Mouse (Mus musculus): ENCODE measurements at regions not wholly inside any gene's neighbourhood (a gene's known extent, or its start where the extent isn't known, plus 50 kb on each side); places are given as distances from the start of the nearest gene placed in this dataset.

- ATAC-seq (ENCODE audit: insufficient read depth, low FRiP score, low read depth), result no peak
- WGBS, result 81% methylated on average over 7 of the region's 7 CpGs
- no peaks in the 10 kb centered on the region for H3K27me3 ChIP-seq (replicated peaks)
- H3K4me1 ChIP-seq, result peaks cover 9% of the 10 kb centered on the region
- no peaks in the 10 kb centered on the region for H3K9me3 ChIP-seq
- H3K4me3 ChIP-seq (replicated peaks), result no peak overlapping the region
- no peak overlapping the region for H3K9ac ChIP-seq
- no peak overlapping the region for H3K27ac ChIP-seq
- no peak overlapping the region for H3K4me2 ChIP-seq
- H3K36me3 ChIP-seq, result no peaks in the 10 kb centered on the region
Observed at GRCm38 (mm10) chr13:51301476-51301875, 107.0 kb upstream of the S1pr3 start.

DNA sequence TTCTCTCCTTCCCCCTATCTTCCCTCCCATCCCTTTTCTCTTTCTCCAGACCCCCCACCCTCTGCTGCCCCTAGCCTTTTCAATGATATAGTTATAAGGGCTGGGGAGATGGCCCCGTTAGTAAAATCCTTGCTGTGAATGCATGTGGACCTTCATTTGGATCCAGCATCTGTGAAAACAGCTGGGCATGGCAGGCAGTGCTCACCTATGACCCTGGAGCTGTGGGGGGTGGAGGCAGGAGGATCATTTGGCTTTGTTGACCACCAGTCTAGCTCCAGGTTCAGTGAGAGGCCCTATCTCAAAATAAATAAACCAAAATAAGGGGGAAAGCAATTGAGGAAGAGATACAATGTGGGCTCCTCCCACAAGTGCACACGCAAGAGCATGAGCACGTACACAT lies 105.3 kb upstream of the S1pr3 start:
- no peak for ATAC-seq (ENCODE audit: insufficient read depth, low FRiP score, low read depth)
- Histone ChIP-seq H3K27me3 (replicated peaks) (no peaks in the 10 kb centered on the region), H3K4me1 (peaks cover 3% of the 10 kb centered on the region; the same call in 1 of the 2 replicates), H3K36me3 (no peaks in the 10 kb centered on the region), H3K27ac (no peak overlapping the region), H3K4me3 (replicated peaks) (no peak overlapping the region), H3K4me2 (no peak overlapping the region), H3K9me3 (no peaks in the 10 kb centered on the region), H3K9ac (no peak overlapping the region)
- WGBS, result 71% methylated on average over 3 of the region's 3 CpGs

- H3K4me1 ChIP-seq, result peaks cover 3% of the 10 kb centered on the region; the same call in 1 of the 2 replicates
- H3K27me3 ChIP-seq (replicated peaks), result no peaks in the 10 kb centered on the region
- H3K9me3 ChIP-seq, result no peaks in the 10 kb centered on the region
- H3K36me3 ChIP-seq, result no peaks in the 10 kb centered on the region
- no peak overlapping the region for H3K4me3 ChIP-seq (replicated peaks)
- no peak; the same call in 1 of the 2 replicates for ATAC-seq (ENCODE audit: insufficient read depth, low FRiP score, low read depth)
- no peak overlapping the region for H3K4me2 ChIP-seq
- peak overlapping the region; percentile 35; the same call in 1 of the 2 replicates for H3K27ac ChIP-seq
- WGBS, result 35% methylated on average over 4 of the region's 4 CpGs
- no peak overlapping the region for H3K9ac ChIP-seq
Observed at GRCm38 (mm10) chr13:51304631-51305030, 103.8 kb upstream of the S1pr3 start.

DNA sequence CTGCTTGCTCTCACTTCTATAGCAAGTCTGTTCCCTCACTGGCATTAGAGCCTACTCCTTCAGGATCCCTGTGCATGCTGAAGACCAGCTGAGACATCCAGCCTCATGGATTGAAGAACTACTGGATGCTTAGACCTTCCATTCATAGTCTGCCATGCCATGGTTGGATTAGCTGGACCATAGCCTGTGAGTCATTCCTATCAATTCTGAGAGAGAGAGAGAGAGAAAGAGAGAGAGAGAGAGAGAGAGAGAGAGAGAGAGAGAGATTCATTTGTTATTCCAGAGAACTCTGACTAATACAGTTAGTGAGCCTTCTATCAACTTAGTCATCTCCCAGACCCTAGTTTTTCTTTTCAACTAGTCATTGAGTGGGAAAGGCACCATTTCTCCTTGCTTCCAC lies 99.0 kb upstream of the S1pr3 start:
- Histone ChIP-seq H3K4me1 (peaks cover 26% of the 10 kb centered on the region), H3K4me3 (replicated peaks) (no peak overlapping the region), H3K9me3 (no peaks in the 10 kb centered on the region), H3K9ac (no peak overlapping the region), H3K4me2 (no peak overlapping the region), H3K27ac (no peak overlapping the region), H3K27me3 (replicated peaks) (no peaks in the 10 kb centered on the region), H3K36me3 (no peaks in the 10 kb centered on the region)
- ATAC-seq (ENCODE audit: insufficient read depth, low FRiP score, low read depth), result no peak

DNA sequence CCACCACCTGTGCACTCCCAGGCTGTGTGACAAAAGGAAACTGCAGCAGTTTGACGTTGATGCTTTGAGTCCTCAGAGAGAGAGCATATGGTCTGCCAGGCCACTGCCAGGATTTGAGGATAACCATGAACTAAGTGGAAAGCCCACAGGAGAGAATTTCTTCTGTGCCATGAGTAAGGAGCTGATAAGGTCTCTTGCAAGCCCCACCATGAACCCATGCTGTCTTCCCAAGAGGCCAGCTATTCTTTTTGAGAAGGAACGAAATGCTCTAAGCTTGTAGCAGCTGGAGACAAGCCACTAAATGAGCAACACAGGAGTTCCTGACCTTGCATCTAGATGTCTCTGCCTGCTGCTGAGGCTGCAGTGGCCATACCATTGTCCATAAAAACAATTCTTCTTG lies 98.4 kb upstream of the S1pr3 start:
- Histone ChIP-seq H3K27ac (no peak overlapping the region), H3K4me1 (peaks cover 28% of the 10 kb centered on the region)
- 51% methylated on average over 2 of the region's 2 CpGs for WGBS

DNA sequence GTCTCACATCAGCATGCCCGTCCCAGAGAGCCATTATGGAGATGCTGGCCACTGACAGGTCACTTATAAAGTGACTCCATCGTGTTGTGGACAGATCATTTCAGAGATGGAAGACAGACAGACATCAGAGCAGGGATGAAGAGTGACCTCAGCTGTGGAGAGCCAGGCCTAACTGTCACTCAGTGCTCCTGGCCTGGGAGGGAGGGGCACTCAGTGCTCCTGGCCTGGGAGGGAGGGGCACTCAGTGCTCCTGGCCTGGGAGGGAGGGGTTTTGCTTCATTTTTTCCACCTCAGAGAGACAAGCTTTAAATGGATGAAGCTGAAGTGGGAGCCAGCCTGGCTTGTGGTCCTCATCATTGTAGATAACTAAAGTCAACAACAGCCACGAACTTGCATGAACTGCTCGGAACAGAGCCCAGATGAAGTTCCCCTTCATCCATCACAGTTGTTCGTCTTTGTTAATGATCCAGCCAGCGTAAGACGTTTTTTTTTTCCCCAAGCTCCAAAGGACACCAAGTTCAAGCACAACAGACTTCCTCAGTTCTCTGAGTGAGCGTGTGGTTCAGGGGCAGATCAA lies 96.7 kb upstream of the S1pr3 start:
- WGBS, result 25% methylated on average over 8 of the region's 8 CpGs
- no peak overlapping the region for H3K9ac ChIP-seq
- no peaks in the 10 kb centered on the region for H3K36me3 ChIP-seq
- H3K4me3 ChIP-seq (replicated peaks), result no peak overlapping the region
- H3K27me3 ChIP-seq (replicated peaks), result no peaks in the 10 kb centered on the region
- H3K27ac ChIP-seq, result peak overlapping the region; percentile 68; the same call in 1 of the 2 replicates
- H3K4me2 ChIP-seq, result no peak overlapping the region
- peaks cover 34% of the 10 kb centered on the region for H3K4me1 ChIP-seq
- H3K9me3 ChIP-seq, result no peaks in the 10 kb centered on the region
- 0 out of 2 replicates have a peak, but pooled peaks have one; percentile 24 for ATAC-seq (ENCODE audit: insufficient read depth, low FRiP score, low read depth)

More for the DNA sequence above, 98.4 kb upstream of the S1pr3 start:
- no peak for ATAC-seq (ENCODE audit: insufficient read depth, low FRiP score, low read depth)
- Histone ChIP-seq H3K4me3 (replicated peaks) (no peak overlapping the region), H3K4me2 (no peak overlapping the region), H3K27me3 (replicated peaks) (no peaks in the 10 kb centered on the region), H3K9ac (no peak overlapping the region), H3K9me3 (no peaks in the 10 kb centered on the region), H3K36me3 (no peaks in the 10 kb centered on the region)

DNA sequence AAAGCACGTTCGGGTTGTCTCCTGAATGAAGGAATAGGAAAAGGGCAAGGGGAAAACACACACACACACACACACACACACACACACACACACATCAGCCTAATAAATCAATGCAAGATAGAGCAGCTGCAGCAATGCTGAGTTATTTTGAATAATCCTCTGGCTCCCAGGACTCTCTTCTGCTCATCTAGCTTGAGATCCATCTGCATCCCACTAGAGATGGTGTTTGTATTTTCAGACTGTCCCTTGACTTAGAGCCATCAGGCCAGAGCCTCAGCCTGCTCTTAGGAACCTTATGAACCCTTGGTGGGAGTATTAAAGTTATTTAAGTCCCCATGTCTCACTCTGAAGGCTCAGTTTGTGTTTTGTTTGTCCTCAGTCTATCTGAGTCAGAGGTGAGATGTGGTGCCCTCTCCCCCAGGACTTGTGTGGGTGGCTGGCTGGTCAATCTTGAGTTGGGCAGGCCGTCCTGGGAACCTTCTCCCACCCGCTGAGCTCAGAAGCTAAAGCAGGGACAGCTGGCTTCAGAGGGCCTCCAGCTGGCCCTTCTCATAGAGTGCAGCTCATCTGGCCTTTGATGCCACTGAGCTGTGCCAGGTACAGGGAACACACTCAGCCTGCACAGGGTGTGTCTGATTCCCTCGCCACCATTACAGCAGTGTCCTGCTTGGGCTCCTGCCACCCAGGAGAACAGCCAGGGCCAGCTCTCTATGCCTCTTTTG lies 95.1 kb upstream of the S1pr3 start:
- no peak for ATAC-seq (ENCODE audit: insufficient read depth, low FRiP score, low read depth)
- H3K4me2 ChIP-seq, result no peak overlapping the region; the same call in 1 of the 2 replicates
- H3K27me3 ChIP-seq (replicated peaks), result no peaks in the 10 kb centered on the region
- no peak overlapping the region for H3K4me3 ChIP-seq (replicated peaks)
- H3K27ac ChIP-seq, result peak overlapping the region; percentile 79; the same call in 1 of the 2 replicates
- no peaks in the 10 kb centered on the region for H3K36me3 ChIP-seq
- WGBS, result 46% methylated on average over 5 of the region's 5 CpGs
- peaks cover 34% of the 10 kb centered on the region for H3K4me1 ChIP-seq
- no peaks in the 10 kb centered on the region for H3K9me3 ChIP-seq
- H3K9ac ChIP-seq, result no peak overlapping the region

DNA sequence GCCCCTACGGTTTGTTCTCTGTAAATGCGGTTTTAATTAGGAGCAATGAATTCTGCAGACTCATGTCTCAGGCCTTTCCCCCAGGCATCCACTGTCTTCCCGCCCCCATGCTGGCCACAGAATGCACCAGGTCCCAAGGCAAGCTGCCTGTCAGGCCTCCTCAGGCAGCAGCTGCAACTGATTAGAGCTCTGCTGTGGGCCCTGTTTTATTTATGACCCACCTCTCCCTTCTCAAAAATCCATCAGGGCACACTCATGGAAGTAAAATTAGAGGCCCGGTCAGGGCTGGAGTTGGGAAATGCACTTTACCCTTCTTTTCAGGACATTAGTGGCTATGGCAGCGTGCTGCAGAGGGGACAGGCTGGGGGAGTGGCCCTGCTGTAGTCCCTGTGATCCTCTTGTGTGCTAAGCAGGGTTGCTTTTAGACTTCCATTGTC lies 93.9 kb upstream of the S1pr3 start:
- H3K27ac ChIP-seq, result peak overlapping the region; percentile 79

GRCm38 (mm10) chr13:51315008-51315778 lies 93.2 kb upstream of the S1pr3 start:
- Histone ChIP-seq H3K4me1 (peaks cover 34% of the 10 kb centered on the region), H3K36me3 (no peaks in the 10 kb centered on the region), H3K9ac (no peak overlapping the region), H3K4me3 (replicated peaks) (no peak overlapping the region), H3K4me2 (no peak overlapping the region), H3K27ac (peak overlapping the region; percentile 79), H3K9me3 (no peaks in the 10 kb centered on the region), H3K27me3 (replicated peaks) (no peaks in the 10 kb centered on the region)
- 42% methylated on average over 10 of the region's 10 CpGs for WGBS
- ATAC-seq (ENCODE audit: insufficient read depth, low FRiP score, low read depth), result no peak

More for the DNA sequence above, 93.9 kb upstream of the S1pr3 start:
- WGBS, result 10% methylated on average over 5 of the region's 5 CpGs
- H3K9ac ChIP-seq, result no peak overlapping the region
- ATAC-seq (ENCODE audit: insufficient read depth, low FRiP score, low read depth), result peak; percentile 67; the same call in 1 of the 2 replicates
- H3K27me3 ChIP-seq (replicated peaks), result no peaks in the 10 kb centered on the region
- no peak overlapping the region for H3K4me3 ChIP-seq (replicated peaks)
- no peak overlapping the region for H3K4me2 ChIP-seq
- H3K9me3 ChIP-seq, result no peaks in the 10 kb centered on the region
- peaks cover 34% of the 10 kb centered on the region for H3K4me1 ChIP-seq
- no peaks in the 10 kb centered on the region for H3K36me3 ChIP-seq

GRCm38 (mm10) chr13:51315779-51316041 lies 92.7 kb upstream of the S1pr3 start:
- Histone ChIP-seq H3K4me1 (peaks cover 34% of the 10 kb centered on the region), H3K9ac (no peak overlapping the region), H3K9me3 (no peaks in the 10 kb centered on the region), H3K36me3 (no peaks in the 10 kb centered on the region), H3K27ac (peak overlapping the region; percentile 79; the same call in 1 of the 2 replicates), H3K4me2 (no peak overlapping the region), H3K4me3 (replicated peaks) (no peak overlapping the region), H3K27me3 (replicated peaks) (no peaks in the 10 kb centered on the region)
- 51% methylated on average over 5 of the region's 5 CpGs for WGBS
- ATAC-seq (ENCODE audit: insufficient read depth, low FRiP score, low read depth), result no peak

DNA sequence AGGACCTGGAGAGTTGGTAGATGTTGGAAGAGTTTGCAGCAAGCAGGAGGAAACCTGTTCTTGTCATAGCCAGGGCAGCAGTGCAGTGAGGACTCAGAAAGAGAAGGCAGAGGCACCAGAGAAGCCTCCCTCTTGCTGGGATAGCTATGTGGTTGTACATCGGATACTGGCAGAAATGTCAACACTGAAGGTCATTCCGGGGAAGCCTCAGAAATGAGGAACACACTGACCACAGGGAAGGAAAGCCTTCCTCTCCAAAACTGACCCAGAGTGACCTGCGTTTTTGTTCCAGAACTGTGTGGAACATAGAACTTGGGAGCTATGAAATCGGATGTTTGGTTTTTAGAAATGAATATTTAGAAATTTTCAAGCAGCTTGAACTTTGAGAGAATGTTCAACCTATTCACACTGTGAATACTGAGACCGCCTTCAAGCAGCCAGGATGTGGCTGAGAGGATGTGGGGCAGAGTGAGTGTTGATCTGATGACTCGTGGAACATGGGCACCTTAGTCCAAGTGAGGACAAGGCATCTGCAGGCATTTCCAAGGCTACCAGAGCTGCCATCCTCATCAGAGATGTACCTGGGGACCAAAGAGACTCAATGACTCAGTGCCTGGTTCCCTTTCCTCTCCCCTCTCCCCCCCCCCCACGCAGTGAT lies 85.3 kb upstream of the S1pr3 start:
- Histone ChIP-seq H3K4me3 (replicated peaks) (no peak overlapping the region), H3K9me3 (no peaks in the 10 kb centered on the region), H3K27me3 (replicated peaks) (no peaks in the 10 kb centered on the region), H3K36me3 (no peaks in the 10 kb centered on the region), H3K4me1 (peaks cover 7% of the 10 kb centered on the region), H3K9ac (no peak overlapping the region), H3K27ac (no peak overlapping the region), H3K4me2 (no peak overlapping the region)
- no peak for ATAC-seq (ENCODE audit: insufficient read depth, low FRiP score, low read depth)
- WGBS, result 80% methylated on average over 7 of the region's 7 CpGs

GRCm38 (mm10) chr13:51324714-51325113 lies 83.7 kb upstream of the S1pr3 start:
- ATAC-seq (ENCODE audit: insufficient read depth, low FRiP score, low read depth), result no peak
- Histone ChIP-seq H3K27ac (no peak overlapping the region), H3K9ac (no peak overlapping the region), H3K4me2 (no peak overlapping the region), H3K27me3 (replicated peaks) (no peaks in the 10 kb centered on the region), H3K4me1 (peaks cover 13% of the 10 kb centered on the region), H3K9me3 (no peaks in the 10 kb centered on the region), H3K36me3 (no peaks in the 10 kb centered on the region), H3K4me3 (replicated peaks) (no peak overlapping the region)
- WGBS, result 68% methylated on average over 5 of the region's 5 CpGs
